Mouse (Mus musculus): ENCODE measurements around the gene Tln2.

DNA sequence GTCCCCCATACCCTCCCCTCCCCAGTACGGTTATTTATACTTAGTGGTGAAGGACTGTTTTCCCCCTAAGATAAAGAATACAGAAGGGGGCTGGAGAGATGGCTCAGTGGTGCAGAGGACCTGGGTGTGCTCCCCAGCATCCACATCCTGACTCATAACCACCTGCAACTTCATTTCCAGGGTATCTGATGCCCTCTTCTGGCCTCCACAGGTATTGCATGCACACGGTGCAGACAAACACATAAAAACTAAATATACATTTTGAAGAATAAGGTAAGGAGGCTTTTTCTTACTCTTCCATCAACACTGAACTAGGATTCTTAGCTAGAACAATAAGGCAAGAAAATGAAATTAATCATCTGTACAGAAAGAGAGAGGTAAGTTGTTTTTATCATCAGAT lies 314.2 kb downstream of the Tln2 start:
- TF ChIP-seq TAL1 (IDR thresholded peaks at IDR 0.05; ENCODE audit: low read length), result no peak
- TF ChIP-seq GATA1 (IDR thresholded peaks at IDR 0.05; ENCODE audit: low read length), result no peak
